Mouse (Mus musculus) midbrain, embryonic 14.5 days (tissue): ENCODE results near the gene Elp6. TPM values are rescaled to one million over a fixed set of nuclear protein-coding genes. Genes with fewer than 3 reads are reported as not detected.
A peak's percentile ranks its signal among the peaks of the same experiment; 100 is the strongest.
"Not testable (repeated sequence)": the region's sequence is repeated elsewhere in the genome, so short reads cannot be mapped to it uniquely, and the experiment has no call there.

ENCODE experiments used
- ATAC-seq: fragments of 200-750 bp; cut with Nextera tagmentation; 2 replicates; pipeline ENCODE4 v1.8.0; 2017; ENCODE audit warnings: moderate number of reproducible peaks, moderate library complexity; ENCODE audit not compliant: low FRiP score, low TSS enrichment
- DNase-seq: peaks from one replicate; pipeline ENCODE4 v3.0.0-alpha.2; 2015
- H3K27ac ChIP-seq: fragments of 300-500 bp; sonication (generic); replicated peaks from 2 replicates; pipeline ENCODE4 v1.5.1; 2014; ENCODE audit warnings: mild to moderate bottlenecking, low read depth, low read length, moderate library complexity
- H3K27me3 ChIP-seq: fragments of 300-500 bp; sonication (generic); 2 replicates; pipeline ENCODE4 v1.6.1; 2014; ENCODE audit warnings: low read length, control low read depth, mixed read lengths; ENCODE audit not compliant: control insufficient read depth, insufficient read depth
- H3K36me3 ChIP-seq: fragments of 300-500 bp; sonication (generic); 2 replicates; pipeline ENCODE4 v1.6.1; 2014; ENCODE audit warnings: low read length, control low read depth; ENCODE audit not compliant: control insufficient read depth, insufficient read depth
- H3K4me1 ChIP-seq: fragments of 300-500 bp; sonication (generic); 2 replicates; pipeline ENCODE4 v1.6.1; 2014; ENCODE audit warnings: mild to moderate bottlenecking, antibody characterized with exemption, low read length, control low read depth; ENCODE audit not compliant: control insufficient read depth, insufficient read depth
- H3K4me2 ChIP-seq: fragments of 300-500 bp; sonication (generic); 2 replicates; pipeline ENCODE4 v1.6.1; 2014; ENCODE audit warnings: mild to moderate bottlenecking, low read length, moderate library complexity
- H3K4me3 ChIP-seq: fragments of 300-500 bp; sonication (generic); replicated peaks from 2 replicates; pipeline ENCODE4 v1.5.1; 2014; ENCODE audit warnings: low read depth, low read length
- H3K9ac ChIP-seq: fragments of 300-500 bp; sonication (generic); replicated peaks from 2 replicates; pipeline ENCODE4 v1.6.1; 2014; ENCODE audit warnings: mild to moderate bottlenecking, low read length, moderate library complexity
- H3K9me3 ChIP-seq: fragments of 300-500 bp; sonication (generic); 2 replicates; pipeline ENCODE4 v1.6.1; 2016; ENCODE audit warnings: low read length, control low read depth, mixed read lengths; ENCODE audit not compliant: control insufficient read depth
- WGBS: fragments of 180-500 bp; shearing (Covaris S2); extraction: QIAGEN DNeasy Blood & Tissue Kit; methylation state at CpG from one replicate; pipeline ENCODE4 v1.1.7; 2014; 5-methylcytosine and 5-hydroxymethylcytosine counted together
- polyA plus RNA-seq: library from polyadenylated mRNA; unstranded; fragments of >200 nt; fragmentation: Nextera tagmentation; extraction: Ambion mirVana; gene quantifications from 2 replicates; pipeline ENCODE4 v1.2.1, GENCODE M21; 2014

Gene Elp6
- polyA plus RNA-seq, 1 experiment from 2014 or later, result 43.5 TPM

DNA sequence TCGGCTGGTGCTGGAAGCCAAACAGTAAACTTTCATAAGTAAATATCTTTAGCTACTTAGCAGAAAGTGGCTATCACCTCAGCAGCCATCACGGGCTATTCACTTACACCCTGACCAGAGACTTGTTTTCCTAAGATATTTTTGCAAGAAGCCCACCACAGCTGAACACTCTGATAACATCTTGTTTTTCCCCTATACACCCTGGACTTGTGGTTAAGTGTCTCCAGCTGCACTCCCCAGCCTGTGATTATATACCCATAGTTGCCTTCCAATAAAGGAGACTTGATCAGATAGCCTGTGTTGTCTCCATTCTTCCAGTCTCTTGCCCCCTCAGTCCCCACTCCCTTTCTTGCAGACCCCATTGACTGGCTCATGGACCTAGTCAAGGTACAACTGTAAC is 23.2 kb downstream of the Elp6 start:
- 87% methylated on average over 2 of the region's 2 CpGs for WGBS
- H3K4me1 ChIP-seq, result no peaks in the 10 kb centered on the region
- no peak overlapping the region for H3K4me3 ChIP-seq
- no peak overlapping the region for H3K4me2 ChIP-seq
- DNase-seq (no peak), ATAC-seq (no peak)
- no peak overlapping the region for H3K9ac ChIP-seq
- H3K9me3 ChIP-seq, result no peaks in the 10 kb centered on the region
- H3K36me3 ChIP-seq, result no peaks in the 10 kb centered on the region
- no peak overlapping the region for H3K27ac ChIP-seq
- H3K27me3 ChIP-seq, result no peaks in the 10 kb centered on the region

DNA sequence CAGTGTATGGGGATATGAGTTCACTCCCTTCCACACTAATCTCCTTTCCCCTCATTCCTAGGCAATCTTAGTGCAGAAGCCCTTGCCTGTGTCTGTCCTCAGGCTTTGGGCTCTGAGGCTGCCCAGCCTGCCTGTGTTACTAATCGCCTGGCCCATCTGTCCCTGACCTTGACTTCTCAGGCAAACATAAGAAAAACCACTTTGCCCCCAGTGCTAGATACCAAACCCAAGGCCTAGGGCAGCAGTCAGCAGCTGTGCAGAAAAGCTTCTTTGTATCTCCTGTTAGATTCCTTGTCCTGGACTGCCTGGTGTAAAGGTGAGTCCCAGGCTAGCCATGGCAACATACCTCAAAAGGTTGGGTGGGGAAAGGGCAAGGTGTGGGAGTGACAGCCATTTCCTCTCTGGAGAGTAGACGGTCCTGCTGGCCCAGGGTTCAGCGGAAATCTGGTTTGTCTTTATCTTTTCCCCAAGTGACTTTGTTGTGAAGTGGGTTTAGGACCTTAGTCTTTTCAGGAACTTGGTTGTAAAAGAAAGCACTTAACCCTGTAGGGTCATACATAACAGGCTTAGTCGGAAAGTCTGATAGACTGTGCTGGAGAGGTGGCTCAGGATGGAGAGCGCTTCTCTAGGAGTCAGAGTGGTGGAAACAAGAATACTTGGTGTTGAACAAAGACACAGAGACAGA is 24.1 kb downstream of the Elp6 start:
- no peak for DNase-seq
- no peak overlapping the region for H3K27ac ChIP-seq

GRCm38 (mm10) chr9:110329655-110330054 is 24.7 kb downstream of the Elp6 start:
- Histone ChIP-seq H3K9ac (no peak overlapping the region), H3K27ac (no peak overlapping the region), H3K4me1 (peaks cover 7% of the 10 kb centered on the region), H3K27me3 (no peaks in the 10 kb centered on the region), H3K4me3 (no peak overlapping the region), H3K36me3 (no peaks in the 10 kb centered on the region), H3K4me2 (no peak overlapping the region), H3K9me3 (no peaks in the 10 kb centered on the region)
- DNase-seq, result no peak
- 85% methylated on average over 21 of the region's 21 CpGs for WGBS
- no peak for ATAC-seq

More for the DNA sequence above, 24.1 kb downstream of the Elp6 start:
- Histone ChIP-seq H3K9ac (no peak overlapping the region), H3K9me3 (no peaks in the 10 kb centered on the region), H3K27me3 (no peaks in the 10 kb centered on the region), H3K4me2 (no peak overlapping the region), H3K4me3 (no peak overlapping the region), H3K4me1 (peaks cover 3% of the 10 kb centered on the region), H3K36me3 (no peaks in the 10 kb centered on the region)
- ATAC-seq, result no peak
- 71% methylated on average over 5 of the region's 5 CpGs for WGBS

GRCm38 (mm10) chr9:110330341-110330740 is 25.4 kb downstream of the Elp6 start:
- Histone ChIP-seq H3K27ac (no peak overlapping the region), H3K4me3 (no peak overlapping the region), H3K36me3 (no peaks in the 10 kb centered on the region), H3K4me1 (peaks cover 10% of the 10 kb centered on the region), H3K9me3 (no peaks in the 10 kb centered on the region), H3K9ac (no peak overlapping the region), H3K4me2 (no peak overlapping the region), H3K27me3 (no peaks in the 10 kb centered on the region)
- DNase-seq (no peak), ATAC-seq (no peak)
- 46% methylated on average over 6 of the region's 6 CpGs for WGBS

GRCm38 (mm10) chr9:110330913-110331312 is 25.9 kb downstream of the Elp6 start:
- not testable (repeated sequence) for ATAC-seq, H3K9me3 ChIP-seq, H3K4me3 ChIP-seq, H3K27ac ChIP-seq, H3K4me2 ChIP-seq, H3K9ac ChIP-seq, DNase-seq, H3K36me3 ChIP-seq, H3K27me3 ChIP-seq
- peaks cover 10% of the 10 kb centered on the region for H3K4me1 ChIP-seq
- 93% methylated on average over 5 of the region's 5 CpGs for WGBS

- ATAC-seq (peak; percentile 88), DNase-seq (peak; percentile 97)
- under 1% methylated on average over 77 of the region's 78 CpGs for WGBS
- Histone ChIP-seq H3K4me1 (peaks cover 10% of the 10 kb centered on the region), H3K27ac (peak within 1 kb of the TSS; percentile 61), H3K9ac (peak within 1 kb of the TSS; percentile 56), H3K4me3 (peak within 1 kb of the TSS; percentile 82), H3K9me3 (no peaks in the 10 kb centered on the region), H3K27me3 (no peaks in the 10 kb centered on the region), H3K4me2 (peak within 1 kb of the TSS; percentile 83), H3K36me3 (no peaks in the 10 kb centered on the region)
Measured at GRCm38 (mm10) chr9:110333135-110333895, 28.3 kb downstream of the Elp6 start, which contains the start of gene Scap. Scap (plus strand) TSS chr9:110333288.

- no peak overlapping the region for H3K27ac ChIP-seq
- 12% methylated on average over 12 of the region's 12 CpGs for WGBS
- ATAC-seq, result no peak
Measured at GRCm38 (mm10) chr9:110333896-110334259, 28.9 kb downstream of the Elp6 start.

DNA sequence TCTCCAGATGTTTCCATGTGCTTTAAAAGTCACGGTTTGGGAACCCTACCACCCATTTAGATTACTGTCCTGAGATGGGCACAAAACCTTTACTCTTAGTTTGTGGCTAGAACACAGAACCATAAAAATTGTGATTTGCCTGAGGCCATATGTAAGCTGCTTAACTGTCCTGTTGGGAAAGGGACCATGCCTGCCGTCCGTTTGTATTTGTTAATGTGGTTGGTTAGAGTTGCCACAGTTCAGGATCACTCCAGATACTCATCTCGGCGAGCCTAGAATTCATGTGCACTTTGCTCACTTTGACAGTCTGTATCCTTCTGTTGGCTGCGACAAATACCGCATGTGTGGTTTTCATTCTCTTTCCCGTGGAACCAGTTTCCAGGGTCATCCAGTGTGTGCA is 29.9 kb downstream of the Elp6 start:
- Histone ChIP-seq H3K9ac (no peak overlapping the region), H3K4me2 (no peak overlapping the region; the same call in 1 of the 2 replicates), H3K36me3 (no peaks in the 10 kb centered on the region), H3K27ac (no peak overlapping the region), H3K4me3 (no peak overlapping the region), H3K4me1 (peaks cover 10% of the 10 kb centered on the region), H3K9me3 (no peaks in the 10 kb centered on the region), H3K27me3 (no peaks in the 10 kb centered on the region)
- no peak for ATAC-seq
- DNase-seq, result no peak
- WGBS, result 67% methylated on average over 8 of the region's 8 CpGs

More at GRCm38 (mm10) chr9:110333896-110334259, 28.9 kb downstream of the Elp6 start:
- Histone ChIP-seq H3K27me3 (no peaks in the 10 kb centered on the region), H3K4me3 (peak overlapping the region; percentile 82), H3K4me2 (peak overlapping the region; percentile 83), H3K36me3 (no peaks in the 10 kb centered on the region), H3K4me1 (peaks cover 10% of the 10 kb centered on the region), H3K9ac (peak overlapping the region; percentile 56), H3K9me3 (no peaks in the 10 kb centered on the region)
- DNase-seq, result no peak
